ENCODE assay signal across 8 mouse cellular contexts in the genomic region with DNA sequence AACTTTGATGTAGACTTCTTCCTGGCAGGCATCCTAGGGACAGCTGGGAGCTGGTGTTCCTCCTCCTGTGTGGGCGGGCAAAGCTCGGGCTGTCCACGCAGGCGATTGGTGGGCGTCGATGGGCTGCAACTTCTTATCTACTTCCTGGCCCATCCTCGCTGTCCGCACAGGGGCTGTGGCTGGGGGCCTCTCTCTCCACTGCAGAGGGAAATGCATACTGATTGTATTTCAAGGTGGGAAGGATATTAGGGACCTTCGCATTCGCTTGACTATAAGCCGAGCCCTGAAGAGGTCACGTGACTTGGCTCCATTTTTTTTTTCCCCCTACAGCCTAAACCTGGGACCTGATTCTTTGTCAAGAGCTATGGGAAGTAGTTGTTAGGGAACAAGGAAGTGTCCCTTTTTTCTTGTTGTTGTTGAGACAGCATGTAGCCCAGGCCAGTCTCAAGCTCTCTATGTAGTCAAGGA.
A peak's percentile ranks its signal among the peaks of the same experiment; 100 is the strongest.
DNase-seq lines count a peak whose midpoint lies in the region; ATAC-seq and TF ChIP-seq lines count a peak whose summit lies in the region.
"Had no signal": no experiment of that assay in that cellular context is flagged by ENCODE, and none has a peak within 500 bp of the region (broad histone marks: within the 10 kb centered on the region; RNA-seq: fewer than 3 reads in every experiment).

No protein-coding gene starts in this region.

- ATAC-seq in kidney, postnatal 0 days (replicated peaks; ENCODE audit: low FRiP score, low read depth), result peak; percentile 83
- peak; percentile 85 for ATAC-seq in lung, embryonic 14.5 days (ENCODE audit: insufficient read depth)
- ATAC-seq in midbrain, embryonic 11.5 days (ENCODE audit: low FRiP score), result no peak

- peak overlapping the region; percentile 55 for H3K9ac ChIP-seq in MEL (ENCODE audit: control insufficient read depth, low read depth, low read length, poor library complexity, severe bottlenecking)
- no peak overlapping the region for H3K9ac ChIP-seq in kidney, postnatal 0 days (ENCODE audit: low read depth, low read length)
- H3K9ac ChIP-seq in lung, embryonic 14.5 days, result no peak overlapping the region
- H3K9ac ChIP-seq in midbrain, embryonic 11.5 days (ENCODE audit: low read length), result no peak overlapping the region
- H3K9ac ChIP-seq: neural tube, embryonic 13.5 days had no signal

- peak; percentile 30 to 38; a peak in 3 of 4 replicates for TF ChIP-seq EP300 in MEL (IDR thresholded peaks at IDR 0.05; ENCODE audit: low read depth in 1 of 2, low read length in 2 of 2)

- TF ChIP-seq CTCF in MEL (IDR thresholded peaks at IDR 0.05 in 2 of 3, conservative IDR thresholded peaks at IDR 0.05 in 1 of 3; ENCODE audit: control insufficient read depth in 1 of 3, insufficient read depth in 1 of 3, low read depth in 2 of 3, low read length in 3 of 3, poor library complexity in 1 of 3, severe bottlenecking in 1 of 3), result no peak
- no peak for TF ChIP-seq CTCF in kidney, postnatal 0 days (IDR thresholded peaks at IDR 0.05; ENCODE audit: low read depth)
- TF ChIP-seq CTCF in lung, embryonic 14.5 days (IDR thresholded peaks at IDR 0.05; ENCODE audit: low read depth), result peak; percentile 21; the same call in 1 of the 2 replicates
- TF ChIP-seq CTCF in spleen, adult 2 months (IDR thresholded peaks at IDR 0.05; ENCODE audit: extremely low read depth, insufficient read depth, insufficient read length, insufficient replicate concordance), result no peak

- TF ChIP-seq RAD21 in MEL (IDR thresholded peaks at IDR 0.05; ENCODE audit: low read depth, low read length), result no peak

- peak overlapping the region; percentile 47 to 61 for H3K4me3 ChIP-seq in MEL (ENCODE audit: control insufficient read depth in 1 of 2, insufficient read depth in 1 of 2, low read depth in 2 of 2, low read length in 2 of 2)
- 0 out of 2 replicates have a peak overlapping the region, but pooled peaks have one; percentile 11 for H3K4me3 ChIP-seq in kidney, postnatal 0 days (replicated peaks; ENCODE audit: low read depth, low read length)
- peak overlapping the region; percentile 18 for H3K4me3 ChIP-seq in lung, embryonic 14.5 days (ENCODE audit: low read depth, low read length)
- H3K4me3 ChIP-seq in spleen, adult 2 months (ENCODE audit: extremely low read depth, insufficient read depth, insufficient read length), result peak overlapping the region; percentile 41; the same call in 1 of the 2 replicates
- no peak overlapping the region for H3K4me3 ChIP-seq in midbrain, embryonic 11.5 days (ENCODE audit: low read depth, low read length)
- H3K4me3 ChIP-seq: neural tube, embryonic 13.5 days had no signal

- TF ChIP-seq POLR2A in MEL (IDR thresholded peaks at IDR 0.05; ENCODE audit: control insufficient read depth in 1 of 2, insufficient read depth in 1 of 2, low read depth in 1 of 2, low read length in 2 of 2, poor library complexity in 1 of 2), result peak in 1 of 2 experiments; percentile 64; a peak in 2 of 4 replicates
- TF ChIP-seq POLR2A in spleen, adult 2 months (IDR thresholded peaks at IDR 0.05; ENCODE audit: low read depth, low read length), result peak; percentile 7; the same call in 1 of the 2 replicates

- H3K4me2 ChIP-seq in kidney, postnatal 0 days (ENCODE audit: low read length), result 0 out of 2 replicates have a peak overlapping the region, but pooled peaks have one; percentile 27
- peak overlapping the region; percentile 45 for H3K4me2 ChIP-seq in lung, embryonic 14.5 days
- H3K4me2 ChIP-seq in midbrain, embryonic 11.5 days, result no peak overlapping the region
- H3K4me2 ChIP-seq: neural tube, embryonic 13.5 days had no signal

- DNase-seq in MEL (ENCODE audit: low read depth, low spot score), result peak; percentile 92
- DNase-seq in adrenal gland, postnatal 10 days, result peak; percentile 88
- DNase-seq in heart, adult 8-10 months (ENCODE audit: low spot score), result peak; percentile 87
- DNase-seq in kidney, postnatal 0 days (ENCODE audit: low spot score), result peak; percentile 96
- peak; percentile 94 for DNase-seq in lung, embryonic 14.5 days
- DNase-seq in spleen, adult 2 months (ENCODE audit: low read depth in 1 of 2, low spot score in 2 of 2), result peak in 1 of 2 experiments; percentile 30
- no peak for DNase-seq in midbrain, embryonic 11.5 days (ENCODE audit: low spot score, missing footprints)

- peaks cover 0 to 20% of the 10 kb centered on the region in 2 experiments; a peak in 2 of 4 replicates for H3K36me3 ChIP-seq in MEL (ENCODE audit: control insufficient read depth in 1 of 2, insufficient read depth in 2 of 2, low read length in 2 of 2)
- H3K36me3 ChIP-seq in kidney, postnatal 0 days (ENCODE audit: insufficient read depth, low read length), result no peaks in the 10 kb centered on the region
- 0 out of 2 replicates have a peak, but pooled peaks cover 4% of the 10 kb centered on the region for H3K36me3 ChIP-seq in lung, embryonic 14.5 days (ENCODE audit: insufficient read depth)
- no peaks in the 10 kb centered on the region for H3K36me3 ChIP-seq in spleen, adult 2 months (ENCODE audit: control insufficient read depth, insufficient read depth, low read length)
- H3K36me3 ChIP-seq in midbrain, embryonic 11.5 days (ENCODE audit: control insufficient read depth, insufficient read depth, low read length), result no peaks in the 10 kb centered on the region
- H3K36me3 ChIP-seq: neural tube, embryonic 13.5 days had no signal

- no peaks in the 10 kb centered on the region for H3K27me3 ChIP-seq in MEL (ENCODE audit: control insufficient read depth in 1 of 2, insufficient read depth in 2 of 2, low read length in 2 of 2)
- H3K27me3 ChIP-seq in kidney, postnatal 0 days (ENCODE audit: insufficient read depth, low read length), result no peaks in the 10 kb centered on the region
- no peaks in the 10 kb centered on the region for H3K27me3 ChIP-seq in lung, embryonic 14.5 days (ENCODE audit: insufficient read depth, low read length)
- no peaks in the 10 kb centered on the region for H3K27me3 ChIP-seq in spleen, adult 2 months (ENCODE audit: control insufficient read depth, insufficient read depth, low read length)
- no peaks in the 10 kb centered on the region for H3K27me3 ChIP-seq in midbrain, embryonic 11.5 days (ENCODE audit: control insufficient read depth, insufficient read depth, low read length)
- H3K27me3 ChIP-seq: neural tube, embryonic 13.5 days had no signal

- no peaks in the 10 kb centered on the region for H3K79me2 ChIP-seq in MEL (ENCODE audit: control insufficient read depth, insufficient read depth, low read length, poor library complexity)

- peaks cover 0 to 22% of the 10 kb centered on the region in 2 experiments; a peak in 3 of 4 replicates for H3K4me1 ChIP-seq in MEL (ENCODE audit: control insufficient read depth in 1 of 2, insufficient read depth in 2 of 2, low read length in 2 of 2)
- H3K4me1 ChIP-seq in kidney, postnatal 0 days (replicated peaks; ENCODE audit: insufficient read depth, low read length), result peaks cover 18% of the 10 kb centered on the region
- peaks cover 32% of the 10 kb centered on the region for H3K4me1 ChIP-seq in lung, embryonic 14.5 days (ENCODE audit: insufficient read depth)
- H3K4me1 ChIP-seq in spleen, adult 2 months (ENCODE audit: control insufficient read depth, insufficient read depth, insufficient read length), result no peaks in the 10 kb centered on the region
- H3K4me1 ChIP-seq in midbrain, embryonic 11.5 days (ENCODE audit: control insufficient read depth, insufficient read depth, low read length), result no peaks in the 10 kb centered on the region

- H3K9me3 ChIP-seq in MEL (replicated peaks; ENCODE audit: insufficient read depth, low read length), result no peaks in the 10 kb centered on the region
- H3K9me3 ChIP-seq in kidney, postnatal 0 days (replicated peaks; ENCODE audit: low read length), result no peaks in the 10 kb centered on the region
- no peaks in the 10 kb centered on the region for H3K9me3 ChIP-seq in lung, embryonic 14.5 days (ENCODE audit: low read depth, low read length)
- no peaks in the 10 kb centered on the region for H3K9me3 ChIP-seq in midbrain, embryonic 11.5 days (ENCODE audit: control insufficient read depth, low read length)
- H3K9me3 ChIP-seq: neural tube, embryonic 13.5 days had no signal

- peak overlapping the region; percentile 85 for H3K27ac ChIP-seq in MEL (ENCODE audit: control insufficient read depth, low read depth, low read length)
- H3K27ac ChIP-seq in kidney, postnatal 0 days, result peak overlapping the region; percentile 9
- H3K27ac ChIP-seq in lung, embryonic 14.5 days (ENCODE audit: low read depth), result peak overlapping the region; percentile 62
- H3K27ac ChIP-seq in spleen, adult 2 months (ENCODE audit: insufficient read depth, low read length), result peak overlapping the region; percentile 59; the same call in 1 of the 2 replicates
- no peak overlapping the region for H3K27ac ChIP-seq in midbrain, embryonic 11.5 days (ENCODE audit: low read depth, low read length)
- H3K27ac ChIP-seq: neural tube, embryonic 13.5 days had no signal

- WGBS in kidney, postnatal 0 days, result 42% methylated on average over 12 of the region's 12 CpGs
- 25% methylated on average over 12 of the region's 12 CpGs for WGBS in lung, embryonic 14.5 days
- WGBS in spleen, adult 2 months, result 21% methylated on average over 12 of the region's 12 CpGs
- WGBS in midbrain, embryonic 11.5 days, result 78% methylated on average over 12 of the region's 12 CpGs

TF ChIP-seq in MEL, 35 proteins besides CTCF, POLR2A, EP300 and RAD21 (continues in another document):
- TF ChIP-seq MAX (IDR thresholded peaks at IDR 0.05; ENCODE audit: low read length), result peak; percentile 44; the same call in 1 of the 2 replicates
- TF ChIP-seq BHLHE40 (IDR thresholded peaks at IDR 0.05; ENCODE audit: borderline replicate concordance, low read depth, low read length), result peak; percentile 67; the same call in 1 of the 2 replicates
- TF ChIP-seq USF2 (IDR thresholded peaks at IDR 0.05; ENCODE audit: borderline replicate concordance in 1 of 2, insufficient read depth in 1 of 2, low read depth in 1 of 2, low read length in 2 of 2), result peak; percentile 62 to 68
- TF ChIP-seq USF1 (IDR thresholded peaks at IDR 0.05; ENCODE audit: low read depth, low read length), result peak; percentile 94
- peak; percentile 48; the same call in 1 of the 2 replicates for TF ChIP-seq MXI1 (IDR thresholded peaks at IDR 0.05; ENCODE audit: low read depth, low read length)
- TF ChIP-seq MAZ (IDR thresholded peaks at IDR 0.05; ENCODE audit: low read depth, low read length), result 0 out of 2 replicates have a peak, but pooled peaks have one; percentile 36
- TF ChIP-seq ETS1 (IDR thresholded peaks at IDR 0.05; ENCODE audit: low read depth, low read length), result 0 out of 2 replicates have a peak, but pooled peaks have one; percentile 16
- no peak for TF ChIP-seq CHD2 (IDR thresholded peaks at IDR 0.05; ENCODE audit: low read length)
- TF ChIP-seq NELFE (IDR thresholded peaks at IDR 0.05; ENCODE audit: low read depth, low read length), result peak; percentile 36; the same call in 1 of the 2 replicates
- TF ChIP-seq HCFC1 (IDR thresholded peaks at IDR 0.05; ENCODE audit: low read depth, low read length), result peak; percentile 61; the same call in 1 of the 2 replicates
- peak; percentile 87 for TF ChIP-seq GATA1 (IDR thresholded peaks at IDR 0.05; ENCODE audit: low read depth, low read length)
- no peak for TF ChIP-seq MEF2A (IDR thresholded peaks at IDR 0.05; ENCODE audit: extremely low read depth, insufficient replicate concordance, low read depth, low read length, poor library complexity, severe bottlenecking)
- peak; percentile 76 for TF ChIP-seq ZNF384 (IDR thresholded peaks at IDR 0.05; ENCODE audit: low read depth, low read length)
